Mouse (Mus musculus) left cerebral cortex, adult 18-20 months (tissue): ENCODE data around the gene Tbccd1. TPM values are rescaled to one million over a fixed set of nuclear protein-coding genes. Genes with fewer than 3 reads are reported as not detected.

Experiments used
- DNase-seq, 2 experiments: peaks; one replicate each; pipeline ENCODE4 v3.0.0; 2021 to 2022; ENCODE audit warnings: low spot score in 2 of 2, mixed read lengths in 1 of 2
- long read RNA-seq, 2 experiments: library from polyadenylated mRNA; stranded (forward); transcript quantifications; one replicate each; pipeline ENCODE4 v2.0.0; 2021
- total RNA-seq, 2 experiments: library from RNA; stranded (reverse); gene quantifications; 2 replicates each; pipeline ENCODE4 v1.2.3; 2021

Gene Tbccd1
- 10 to 100 TPM; 14.3 to 14.9 TPM for total RNA-seq
- long read RNA-seq, experiment 1, partial matches to known transcripts = 4 of 19 reads
- long read RNA-seq, experiment 1, other reads (novel, unspliced or antisense) = 9 of 19 reads
- long read RNA-seq, experiment 2, transcript Tbccd1-201 (8 exons, 2,803 nt) = major isoform, 5 of 15 reads
- long read RNA-seq, experiment 2, partial matches to known transcripts = 2 of 15 reads
- long read RNA-seq, experiment 2, other reads (novel, unspliced or antisense) = 7 of 15 reads

- peak; percentile 99 to 100 for DNase-seq
Observed at GRCm38 (mm10) chr16:22857431-22858113, at the start of gene Tbccd1, which contains the start of gene Dnajb11. Gene Tbccd1, minus strand, starts transcription at chr16:22857669. Gene Dnajb11, plus strand, starts transcription at chr16:22857845.

GRCm38 (mm10) chr16:22901326-22901725 lies 43.9 kb upstream of the Tbccd1 start:
- DNase-seq = no peak

DNA sequence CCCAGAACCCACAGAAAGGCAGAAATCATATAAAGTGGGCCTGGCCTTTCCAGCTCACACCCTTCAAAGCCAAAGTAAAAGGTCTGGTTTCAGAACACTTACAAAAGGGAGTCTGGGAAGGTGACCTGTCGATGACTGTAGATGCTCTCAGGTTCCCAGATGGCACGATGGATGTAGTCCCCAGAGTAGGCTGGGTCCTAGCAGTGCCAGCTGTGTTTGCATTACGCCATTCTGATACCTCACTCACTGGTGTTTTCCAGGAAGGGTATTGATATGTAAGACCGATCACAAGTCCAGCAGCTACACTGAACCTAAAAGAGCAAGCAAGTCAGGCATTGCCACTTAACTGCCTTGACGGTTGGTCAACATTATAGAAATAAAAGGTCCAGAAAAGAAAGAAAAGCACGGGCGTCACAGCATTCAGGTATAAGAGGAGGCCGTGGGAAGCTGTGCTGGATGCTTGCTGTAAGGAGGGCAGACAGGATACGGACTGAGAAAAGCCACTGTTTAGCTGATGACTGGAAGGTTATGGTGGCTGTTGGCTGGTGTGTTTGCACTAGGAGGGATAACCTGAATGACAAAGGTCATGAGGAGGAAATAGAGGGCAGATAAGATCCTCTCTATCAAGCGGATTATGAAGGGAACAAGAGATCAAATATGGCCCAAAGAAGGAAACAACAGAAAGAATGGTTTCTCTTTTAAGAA lies 42.5 kb upstream of the Tbccd1 start:
- no peak for DNase-seq

DNA sequence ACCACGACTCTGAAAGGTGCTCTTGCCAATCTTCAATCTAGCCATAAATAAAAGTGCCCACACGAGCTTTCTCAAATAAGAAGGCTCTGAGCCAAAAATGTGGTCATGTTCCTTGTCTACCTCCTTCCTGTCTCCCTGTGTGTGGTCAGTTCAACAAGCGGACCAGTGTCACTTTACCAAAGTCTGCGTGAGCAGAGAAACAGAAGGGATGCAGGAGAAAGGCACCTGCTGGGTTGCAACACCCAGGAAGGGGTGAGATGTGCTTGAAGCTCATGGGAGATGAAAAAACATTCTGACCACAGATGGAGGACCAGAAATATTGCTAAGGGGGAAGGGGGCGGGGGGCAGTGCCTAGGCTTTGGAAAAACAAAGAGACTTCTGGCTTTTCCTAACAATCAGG lies 41.9 kb upstream of the Tbccd1 start:
- no peak for DNase-seq

DNA sequence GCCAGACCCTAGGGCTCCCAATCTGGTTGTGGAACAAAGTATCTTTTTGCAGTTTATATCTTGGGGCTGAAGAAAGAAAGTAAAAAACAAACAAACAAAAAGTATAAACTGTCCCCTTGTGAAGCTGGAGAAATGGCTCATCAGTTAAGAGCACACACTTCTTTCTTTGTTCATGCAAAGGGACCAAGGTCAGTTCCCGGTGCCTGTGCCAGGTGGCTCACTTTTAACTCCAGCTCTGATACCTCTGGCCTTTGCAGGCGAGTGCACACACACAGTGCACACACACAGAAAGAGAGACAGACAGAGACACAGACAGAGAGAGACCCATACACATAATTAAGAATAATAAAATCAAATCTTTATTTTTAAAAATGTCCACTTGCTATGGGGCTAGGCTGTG lies 39.1 kb upstream of the Tbccd1 start:
- no peak for DNase-seq

- no peak for DNase-seq
Observed at GRCm38 (mm10) chr16:22894095-22894494, 36.6 kb upstream of the Tbccd1 start.

- no peak for DNase-seq
Observed at GRCm38 (mm10) chr16:22891733-22892154, 34.3 kb upstream of the Tbccd1 start.

DNA sequence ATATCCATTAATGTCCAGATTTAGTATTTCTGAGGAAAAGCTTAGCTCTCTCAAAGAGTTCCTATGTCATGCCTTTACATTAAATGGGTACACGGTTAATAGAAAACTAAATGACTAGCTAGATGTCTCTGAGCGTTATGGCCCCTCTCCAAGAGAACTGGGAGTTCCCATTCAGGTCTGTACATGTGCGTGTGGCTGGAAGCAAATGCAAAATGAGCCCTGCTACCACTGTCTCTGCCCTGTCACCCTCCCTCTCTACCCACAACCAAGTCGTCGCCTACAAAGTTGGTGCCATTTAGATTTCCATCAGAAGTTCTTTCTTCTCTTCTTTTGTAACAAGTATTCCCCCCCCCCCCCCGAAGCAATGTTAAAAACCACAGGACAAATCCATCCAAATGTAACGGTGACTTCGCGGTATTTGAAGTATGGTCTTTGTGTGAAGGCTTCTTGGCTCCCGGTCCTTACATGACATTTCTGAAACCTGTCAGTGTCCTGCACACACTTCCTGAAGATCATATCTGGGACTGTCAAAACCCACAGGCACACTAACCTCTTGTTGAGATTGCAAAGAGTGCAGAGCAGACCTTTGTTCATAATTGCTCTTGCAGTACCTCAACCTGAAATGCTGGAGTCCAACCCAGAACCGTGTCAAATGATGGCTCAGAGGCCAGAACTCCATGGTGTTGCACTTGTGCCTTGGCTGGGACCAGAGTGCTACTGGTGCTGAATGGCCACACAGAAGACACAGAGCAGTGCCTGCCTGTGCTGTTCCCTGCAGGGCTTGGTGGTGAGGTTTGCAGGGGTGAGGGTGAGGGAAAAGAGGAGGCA lies 33.4 kb upstream of the Tbccd1 start, which contains the start of gene Ahsg:
Ahsg (plus strand) TSS at position 595 of the 828 bp plus-strand sequence.
- no peak for DNase-seq

- no peak for DNase-seq
Observed at GRCm38 (mm10) chr16:22889716-22890115, 32.2 kb upstream of the Tbccd1 start.

GRCm38 (mm10) chr16:22888835-22889234 lies 31.4 kb upstream of the Tbccd1 start:
- DNase-seq = no peak

- no peak for DNase-seq
Observed at GRCm38 (mm10) chr16:22886726-22887125, 29.3 kb upstream of the Tbccd1 start.

DNA sequence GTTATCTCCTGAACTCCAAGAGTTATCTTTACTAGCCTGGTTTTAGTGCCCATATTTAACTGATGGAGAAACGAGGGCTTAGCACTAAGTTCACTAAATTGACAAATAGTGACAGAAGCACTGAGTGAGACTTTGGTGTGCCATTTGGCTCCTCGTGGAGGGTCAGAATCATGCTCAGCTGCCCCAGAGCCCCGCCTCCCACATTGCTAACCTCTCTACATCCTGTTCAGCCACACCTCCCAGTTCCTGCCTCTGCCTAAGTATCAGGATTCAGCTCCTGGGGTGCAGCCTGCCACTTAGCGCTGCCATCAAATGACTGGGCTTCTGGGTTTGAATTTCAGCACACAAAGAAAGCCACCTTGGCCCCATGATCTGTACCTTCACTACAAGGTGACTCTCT lies 27.9 kb upstream of the Tbccd1 start:
- no peak for DNase-seq

DNA sequence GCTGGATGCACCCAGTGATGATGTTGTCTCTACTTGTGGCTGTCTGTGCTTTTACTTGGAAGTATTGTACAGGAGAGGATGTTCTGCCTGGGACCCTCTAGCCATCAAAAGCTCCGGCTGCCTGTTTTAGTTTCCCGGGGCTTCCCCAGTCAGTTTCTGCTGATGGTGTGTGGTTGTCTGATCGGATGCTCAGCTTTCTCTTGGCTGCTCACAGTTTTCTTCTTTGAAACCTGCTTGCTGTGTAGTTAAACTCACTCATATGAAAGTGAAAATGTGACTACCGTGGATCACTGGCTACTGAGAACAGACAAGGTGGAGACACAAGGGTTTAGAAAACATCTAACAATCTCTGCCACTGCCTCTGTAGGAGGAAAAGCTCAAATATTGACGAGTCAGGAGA lies 26.0 kb upstream of the Tbccd1 start:
- DNase-seq = no peak

- no peak for DNase-seq
Observed at GRCm38 (mm10) chr16:22881487-22881886, 24.0 kb upstream of the Tbccd1 start.

DNA sequence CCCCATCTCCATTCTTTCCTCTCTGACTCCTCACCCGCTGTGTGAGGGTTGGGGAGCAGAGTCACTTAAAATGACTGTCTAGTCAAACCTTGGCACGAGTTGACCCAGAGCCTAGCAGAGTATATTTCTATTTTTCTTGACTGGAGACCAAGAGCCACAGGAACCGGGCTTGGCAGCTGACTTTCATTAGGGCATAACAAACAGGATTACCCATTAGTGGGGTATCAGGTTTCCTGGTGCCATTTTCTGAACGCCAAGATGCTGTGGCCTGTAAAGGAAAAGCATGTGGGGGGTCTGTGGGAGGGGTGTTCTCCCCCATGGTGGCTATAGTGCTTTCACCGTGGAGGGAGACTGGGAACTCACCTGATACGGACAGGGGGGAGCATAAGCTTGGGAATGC lies 23.4 kb upstream of the Tbccd1 start:
- DNase-seq = no peak

- no peak for DNase-seq
Observed at GRCm38 (mm10) chr16:22879945-22880595, 22.6 kb upstream of the Tbccd1 start.

DNA sequence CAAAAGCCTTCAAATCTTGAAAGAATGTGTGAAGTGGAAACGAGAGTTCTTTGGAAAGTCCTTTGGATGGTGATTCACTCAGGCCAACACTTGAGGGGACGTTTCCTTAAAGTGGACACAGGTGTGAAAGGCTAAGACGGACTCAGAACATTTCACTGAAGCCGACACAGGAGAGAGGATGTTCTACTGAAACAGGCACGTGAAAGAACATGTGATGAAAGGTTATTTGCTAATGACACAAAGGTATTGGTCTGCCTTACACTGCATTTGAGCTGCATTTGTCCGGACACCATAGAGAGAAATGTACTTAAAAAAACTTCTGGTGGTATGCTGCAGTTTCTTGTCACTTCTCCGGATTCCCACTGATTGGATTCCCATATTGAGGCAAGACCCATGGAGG lies 21.2 kb upstream of the Tbccd1 start:
- DNase-seq = no peak

DNA sequence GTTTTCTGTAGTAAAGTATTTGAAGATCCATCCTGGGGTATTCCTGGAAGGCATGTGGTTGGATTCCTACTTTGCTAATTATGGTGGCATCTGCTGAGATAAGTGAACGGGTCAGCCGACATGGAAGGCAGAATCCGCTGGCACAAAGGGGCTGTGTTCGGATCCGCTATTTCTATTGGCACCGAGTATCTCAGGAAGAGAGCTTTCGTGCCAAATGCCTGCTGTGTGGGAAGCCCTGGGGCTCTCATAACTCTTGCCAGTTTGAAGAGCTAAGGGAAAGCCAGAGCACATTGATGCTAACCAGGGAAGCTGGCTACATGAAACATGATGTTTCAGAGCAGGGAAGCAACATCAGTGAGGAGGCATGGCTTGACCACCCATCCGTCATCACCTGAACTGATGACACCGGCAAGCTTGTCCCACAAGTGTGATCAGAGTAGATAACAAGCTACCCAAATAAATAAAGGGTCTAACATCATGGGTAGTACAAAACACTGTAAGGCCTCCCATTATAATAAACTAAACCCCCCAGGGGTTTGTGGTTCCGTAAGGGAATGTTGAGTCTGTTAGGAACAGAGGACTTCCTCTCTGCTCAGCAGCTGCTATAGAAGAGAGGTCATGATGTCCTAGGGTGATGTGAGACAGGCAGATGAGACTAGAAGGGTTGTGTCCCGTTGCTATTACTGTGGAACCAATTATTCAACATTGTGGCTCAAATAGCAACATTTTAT lies 20.4 kb upstream of the Tbccd1 start:
- DNase-seq = no peak

DNA sequence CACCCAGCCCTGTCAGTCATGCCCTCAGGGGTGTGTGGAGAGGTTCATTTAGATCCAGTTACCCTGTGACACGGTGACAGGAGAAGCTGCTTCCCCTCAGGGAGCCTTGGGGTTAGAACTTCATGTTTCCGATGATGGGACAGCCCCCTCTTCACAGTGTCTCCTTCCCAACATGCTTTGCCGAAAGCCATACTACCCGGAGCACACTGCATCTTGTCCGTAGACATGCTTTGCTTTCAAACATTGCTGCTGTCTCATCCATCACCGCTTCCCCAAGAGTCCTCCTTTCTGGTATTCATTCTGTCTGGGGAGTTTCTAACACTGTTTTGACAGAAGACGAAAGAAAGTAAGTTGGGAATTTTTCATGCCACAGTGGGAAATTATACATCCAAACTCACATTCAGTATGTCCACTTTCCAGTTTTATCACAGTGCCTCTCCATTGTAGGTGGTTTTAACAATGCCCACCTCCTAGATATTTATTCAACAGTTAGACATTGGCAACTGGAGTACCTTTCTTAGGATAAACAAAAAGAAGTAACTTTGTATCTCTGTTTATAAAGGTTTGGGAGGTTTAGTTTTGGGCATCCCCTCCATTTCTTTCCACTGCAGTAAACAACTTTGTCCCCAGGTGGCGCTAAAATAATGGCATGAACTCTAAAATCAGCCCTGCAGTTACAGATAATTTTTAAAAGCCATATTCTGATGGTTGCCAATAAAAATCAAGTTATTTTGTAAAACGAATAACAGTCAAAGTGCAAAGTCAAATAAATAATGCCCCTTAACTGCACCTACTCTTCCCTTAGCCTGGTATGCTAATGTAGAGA lies 19.0 kb upstream of the Tbccd1 start:
- DNase-seq = peak; percentile 15 to 57
